Mouse (Mus musculus) ES-Bruce4 (cell line): ENCODE results near the gene Gm773.

Experiments used
- CTCF ChIP-seq: IDR thresholded peaks from one replicate; pipeline ENCODE4 v1.8.1; 2011; ENCODE audit warnings: low read depth, low read length
- EP300 ChIP-seq: IDR thresholded peaks from 2 replicates; pipeline ENCODE4 v1.6.1; 2011; ENCODE audit warnings: low read depth, low read length; ENCODE audit not compliant: insufficient read depth
- POLR2A ChIP-seq: IDR thresholded peaks from one replicate; pipeline ENCODE4 v1.8.1; 2011; ENCODE audit warnings: low read length; ENCODE audit not compliant: insufficient read depth

DNA sequence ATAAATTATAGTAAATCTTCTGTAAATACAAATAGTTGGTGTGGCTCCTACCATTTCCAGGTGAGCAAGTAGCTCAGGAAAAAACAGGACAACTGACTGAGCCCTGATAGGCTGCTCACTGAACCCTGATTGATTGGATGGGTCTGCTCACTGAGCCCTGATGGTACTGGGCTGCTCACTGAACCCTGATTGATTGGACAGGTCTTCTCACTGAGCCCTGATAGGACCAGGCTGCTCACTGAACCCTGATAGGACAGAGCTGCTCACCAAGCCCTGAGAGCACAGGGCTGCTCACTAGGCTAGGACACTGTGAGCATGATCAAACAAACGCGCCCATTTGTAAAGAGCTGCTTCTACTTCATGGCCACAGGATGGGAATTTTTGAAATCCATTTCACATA is 61.3 kb downstream of the Gm773 start:
- TF ChIP-seq EP300 (no peak), CTCF (no peak), POLR2A (no peak)
